Mouse (Mus musculus) olfactory bulb, adult 2 months (tissue): ENCODE measurements around the gene Zfp710.

Experiments used
- CTCF ChIP-seq: fragments of 200-500 bp; IDR thresholded peaks from 2 replicates; pipeline ENCODE4 v1.5.1; 2012; ENCODE audit warnings: low read depth, mild to moderate bottlenecking, low read length, moderate library complexity; ENCODE audit not compliant: insufficient read depth
- POLR2A ChIP-seq: fragments of 200-500 bp; IDR thresholded peaks from 2 replicates; pipeline ENCODE4 v1.6.1; 2012; ENCODE audit warnings: mild to moderate bottlenecking, low read depth, low read length, moderate library complexity; ENCODE audit not compliant: insufficient read depth

DNA sequence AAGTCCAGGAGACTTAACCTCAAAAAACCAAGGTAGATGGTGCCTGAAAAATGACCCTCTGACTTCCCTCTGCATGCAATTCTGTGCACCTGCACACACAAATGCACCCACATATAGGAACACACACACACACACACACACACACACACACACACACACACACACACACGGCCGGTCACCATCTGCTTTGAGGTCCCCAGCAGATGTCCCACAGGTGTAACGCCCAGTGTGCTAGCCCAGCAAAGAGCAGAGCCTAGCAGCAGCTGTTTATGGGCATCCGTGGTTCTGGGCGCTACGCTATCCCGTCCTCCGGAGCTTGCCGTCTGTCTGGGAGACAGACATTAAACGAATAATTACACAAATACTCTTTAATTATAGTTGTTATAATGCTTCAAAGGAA, 6.9 kb downstream of the Zfp710 start:
- TF ChIP-seq CTCF, result no peak
- no peak for TF ChIP-seq POLR2A
